Mouse (Mus musculus): ENCODE results near the gene Fat3. TPM values are rescaled to one million over a fixed set of nuclear protein-coding genes. Genes with fewer than 3 reads are reported as not detected.
A peak's percentile ranks its signal among the peaks of the same experiment; 100 is the strongest.

Fat3 gene
- polyA plus RNA-seq, 1 experiment from 2014 or later, result 10.2 TPM

DNA sequence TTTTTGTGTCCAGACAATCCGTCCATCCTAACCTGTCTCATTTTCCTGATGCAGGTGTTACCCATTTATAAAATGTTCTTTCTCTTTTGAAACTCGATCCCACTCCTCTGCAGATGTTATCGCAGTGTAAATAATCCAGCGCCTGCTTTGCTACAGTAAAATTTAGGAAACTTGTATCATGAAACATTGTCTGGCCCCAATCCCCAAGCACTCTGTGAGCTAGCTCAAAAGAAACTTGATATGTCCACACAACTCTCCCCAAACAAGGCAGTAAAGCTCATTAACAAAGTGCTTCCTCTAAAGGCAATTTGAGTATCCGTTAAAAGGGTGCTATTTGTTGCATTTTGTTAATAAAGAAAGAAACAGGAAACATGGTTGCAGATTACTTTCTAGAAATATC lies 393.2 kb downstream of the Fat3 start:
- Histone ChIP-seq H3K27ac (replicated peaks) (no peak overlapping the region), H3K4me1 (peaks cover 12% of the 10 kb centered on the region), H3K36me3 (no peaks in the 10 kb centered on the region), H3K4me2 (no peak overlapping the region), H3K9ac (replicated peaks) (no peak overlapping the region), H3K27me3 (replicated peaks) (no peaks in the 10 kb centered on the region), H3K4me3 (replicated peaks) (no peak overlapping the region), H3K9me3 (replicated peaks) (no peaks in the 10 kb centered on the region)
- WGBS, result 80% methylated on average over 5 of the region's 5 CpGs
- no peak for ATAC-seq (ENCODE audit: low FRiP score)

DNA sequence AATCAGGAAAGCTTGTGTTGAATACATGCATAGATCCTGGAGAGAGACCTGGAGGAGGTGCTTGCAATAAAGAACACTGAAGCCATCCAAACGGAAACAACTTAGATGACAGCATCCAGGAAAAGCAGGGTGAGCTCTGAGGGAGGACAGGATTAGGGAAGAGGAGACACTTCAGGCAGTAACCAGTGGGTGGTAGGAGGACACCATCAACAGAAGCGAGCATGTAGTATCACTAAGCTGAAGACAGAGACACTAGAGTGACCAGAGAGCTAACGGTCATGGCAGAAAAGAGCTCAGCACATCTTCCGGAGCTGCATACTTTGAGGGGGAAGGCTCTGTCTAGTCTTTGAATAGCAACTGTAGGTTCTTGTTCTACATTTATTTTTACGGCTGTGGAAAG lies 393.7 kb downstream of the Fat3 start:
- H3K27ac ChIP-seq (replicated peaks), result no peak overlapping the region
- no peaks in the 10 kb centered on the region for H3K27me3 ChIP-seq (replicated peaks)
- peaks cover 12% of the 10 kb centered on the region for H3K4me1 ChIP-seq
- no peak for ATAC-seq (ENCODE audit: low FRiP score)
- WGBS, result 63% methylated on average over 5 of the region's 5 CpGs
- H3K9me3 ChIP-seq (replicated peaks), result no peaks in the 10 kb centered on the region
- H3K4me2 ChIP-seq, result no peak overlapping the region
- no peak overlapping the region for H3K4me3 ChIP-seq (replicated peaks)
- H3K36me3 ChIP-seq, result no peaks in the 10 kb centered on the region
- H3K9ac ChIP-seq (replicated peaks), result no peak overlapping the region

DNA sequence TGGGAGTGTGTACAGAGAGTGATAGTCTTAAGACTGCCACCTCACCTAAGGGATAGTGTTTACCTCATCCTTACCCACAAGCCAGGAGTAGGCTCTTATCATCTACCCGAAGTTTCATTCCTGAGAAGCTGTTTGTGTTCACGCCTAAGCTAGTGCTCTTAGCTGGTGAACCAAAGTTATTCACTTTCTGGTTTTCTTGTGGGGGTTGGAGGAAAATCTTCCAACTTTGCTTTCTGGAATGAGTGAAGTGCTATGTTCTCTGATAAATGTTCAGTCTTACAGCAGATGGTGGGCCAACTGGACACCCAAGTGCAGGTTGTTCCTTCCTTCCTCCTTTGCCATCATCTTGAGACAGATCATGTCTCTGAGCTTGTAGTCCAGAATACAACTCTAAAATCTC lies 402.5 kb downstream of the Fat3 start:
- WGBS, result 96% methylated on average over 2 of the region's 2 CpGs
- ATAC-seq (ENCODE audit: low FRiP score), result no peak
- Histone ChIP-seq H3K27me3 (replicated peaks) (no peaks in the 10 kb centered on the region), H3K4me1 (no peaks in the 10 kb centered on the region), H3K4me2 (no peak overlapping the region), H3K4me3 (replicated peaks) (no peak overlapping the region), H3K36me3 (no peaks in the 10 kb centered on the region), H3K27ac (replicated peaks) (no peak overlapping the region), H3K9me3 (replicated peaks) (no peaks in the 10 kb centered on the region), H3K9ac (replicated peaks) (no peak overlapping the region)

DNA sequence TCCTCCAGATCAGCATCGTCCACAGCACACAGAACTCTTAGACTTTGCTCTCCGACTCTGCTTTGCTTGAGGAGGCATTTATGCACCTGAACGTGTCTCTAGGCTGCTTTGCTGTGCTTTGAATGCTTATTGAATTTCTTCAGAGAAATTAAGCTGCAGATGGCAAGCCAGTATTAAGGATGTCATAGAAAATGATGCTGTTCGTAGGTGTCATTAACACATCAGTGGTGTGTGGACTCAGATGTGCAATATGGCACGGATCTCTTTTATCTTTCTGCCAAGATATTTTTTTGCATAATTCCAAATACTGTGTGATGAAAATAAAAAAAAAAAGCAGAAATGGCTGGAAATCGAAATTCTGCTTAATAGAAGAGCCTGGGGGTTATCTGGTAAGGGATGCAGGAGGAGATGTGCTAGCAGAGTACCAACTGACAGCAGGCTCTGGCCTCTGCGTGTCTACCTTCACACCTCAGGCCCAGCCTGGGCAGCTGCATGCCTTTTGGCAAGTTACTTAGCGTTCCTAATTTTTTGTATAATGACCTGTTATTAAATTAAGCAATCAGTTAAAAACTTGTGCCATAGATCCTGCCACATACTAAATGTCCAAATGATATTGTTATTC lies 407.9 kb downstream of the Fat3 start:
- Histone ChIP-seq H3K4me3 (replicated peaks) (no peak overlapping the region), H3K9me3 (replicated peaks) (no peaks in the 10 kb centered on the region), H3K4me2 (no peak overlapping the region), H3K36me3 (no peaks in the 10 kb centered on the region), H3K27me3 (replicated peaks) (no peaks in the 10 kb centered on the region), H3K9ac (replicated peaks) (no peak overlapping the region), H3K4me1 (peaks cover 12% of the 10 kb centered on the region), H3K27ac (replicated peaks) (no peak overlapping the region)
- 54% methylated on average over 8 of the region's 8 CpGs for WGBS
- peak; percentile 39; the same call in 1 of the 2 replicates for ATAC-seq (ENCODE audit: low FRiP score)

DNA sequence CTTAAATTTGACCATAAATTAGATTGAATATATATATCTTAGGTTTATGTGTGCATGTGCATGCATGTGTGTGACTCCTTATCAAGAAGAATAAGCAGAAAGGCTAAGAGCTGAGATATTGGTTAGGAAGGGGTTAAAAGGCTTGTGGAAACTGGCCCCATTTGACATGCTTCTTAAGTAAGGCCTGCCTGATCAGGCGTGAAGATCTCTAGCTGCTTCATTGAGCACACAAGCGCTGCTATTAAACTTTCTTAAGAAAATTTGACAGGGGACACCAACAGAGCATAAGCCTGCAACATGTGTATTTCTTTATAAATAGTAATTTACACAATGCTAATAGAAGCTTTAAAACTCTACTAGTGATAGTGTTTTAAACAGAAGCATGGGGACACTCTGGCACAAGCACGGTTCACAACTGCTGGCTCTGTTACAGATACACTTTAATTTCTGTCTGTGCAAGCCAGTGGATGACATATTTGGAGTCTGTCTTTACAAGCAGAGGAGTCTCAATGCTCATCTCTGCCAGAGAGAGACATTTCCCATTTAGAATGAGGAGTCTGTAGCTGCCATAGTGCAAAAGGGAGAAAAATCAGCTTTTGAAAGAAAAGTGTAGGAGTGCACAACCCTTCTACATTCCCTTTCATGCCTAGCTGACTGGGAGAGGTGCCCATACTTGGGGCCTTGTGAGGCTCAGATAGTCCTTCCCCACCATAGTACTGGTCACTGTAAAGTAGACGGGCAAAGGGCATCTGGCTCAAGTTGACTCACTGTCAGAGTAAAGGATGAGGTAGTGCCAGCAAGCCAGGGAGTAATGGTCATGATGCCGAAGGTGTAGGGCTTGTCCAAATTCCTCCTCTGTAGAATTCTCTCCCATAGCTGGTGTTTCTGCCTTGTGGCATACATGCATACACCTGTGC lies 408.8 kb downstream of the Fat3 start:
- Histone ChIP-seq H3K4me2 (no peak overlapping the region), H3K27me3 (replicated peaks) (no peaks in the 10 kb centered on the region), H3K9me3 (replicated peaks) (no peaks in the 10 kb centered on the region), H3K4me3 (replicated peaks) (no peak overlapping the region), H3K4me1 (peaks cover 12% of the 10 kb centered on the region), H3K27ac (replicated peaks) (no peak overlapping the region), H3K36me3 (no peaks in the 10 kb centered on the region), H3K9ac (replicated peaks) (no peak overlapping the region)
- 24% methylated on average over 5 of the region's 5 CpGs for WGBS
- no peak; the same call in 1 of the 2 replicates for ATAC-seq (ENCODE audit: low FRiP score)

DNA sequence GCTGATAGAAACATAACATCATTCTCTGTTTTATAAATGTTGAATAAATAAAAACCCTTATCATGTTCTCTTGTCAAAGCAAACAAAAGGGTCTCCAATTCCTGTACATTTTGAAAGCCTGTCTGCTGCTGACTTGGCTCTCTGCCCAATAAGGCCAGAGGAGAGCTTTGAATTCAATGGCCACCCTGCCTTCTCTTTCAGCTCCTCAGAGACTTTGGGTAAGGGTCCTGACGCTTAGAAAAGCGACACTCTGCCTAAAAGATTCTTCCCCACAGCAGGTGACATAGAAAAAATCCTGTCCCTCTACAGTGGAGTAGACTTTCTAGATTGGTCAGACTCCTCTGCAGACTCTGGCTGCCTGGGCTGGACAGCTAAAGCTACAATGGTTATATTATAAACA lies 421.8 kb downstream of the Fat3 start:
- no peak for ATAC-seq (ENCODE audit: low FRiP score)

DNA sequence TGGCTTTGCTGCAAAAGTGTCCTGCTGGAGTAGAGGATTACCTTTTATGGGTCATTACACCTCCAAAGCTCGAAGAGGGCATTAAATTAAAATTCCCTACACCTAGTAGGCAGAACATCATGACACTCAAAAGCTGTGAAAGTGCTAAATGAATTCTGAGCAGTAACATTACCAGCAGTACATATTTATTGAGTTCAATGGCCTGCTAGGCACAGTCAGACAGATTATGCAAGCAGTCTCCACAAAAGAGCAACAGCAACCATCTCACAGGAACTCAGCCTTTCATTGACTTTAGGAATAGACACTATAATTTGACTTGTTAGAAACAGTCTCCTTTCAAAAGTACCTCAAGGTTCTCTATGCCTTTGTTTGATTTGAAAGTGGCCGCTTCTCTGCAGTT lies 426.4 kb downstream of the Fat3 start:
- Histone ChIP-seq H3K27me3 (replicated peaks) (no peaks in the 10 kb centered on the region), H3K4me3 (replicated peaks) (no peak overlapping the region), H3K4me2 (no peak overlapping the region), H3K36me3 (no peaks in the 10 kb centered on the region), H3K4me1 (peaks cover 5% of the 10 kb centered on the region; the same call in 1 of the 2 replicates), H3K27ac (replicated peaks) (0 out of 2 replicates have a peak overlapping the region, but pooled peaks have one; percentile 1), H3K9ac (replicated peaks) (no peak overlapping the region), H3K9me3 (replicated peaks) (no peaks in the 10 kb centered on the region)
- WGBS, result 20% methylated on average over 2 of the region's 2 CpGs
- ATAC-seq (ENCODE audit: low FRiP score), result no peak

More for the DNA sequence above, 421.8 kb downstream of the Fat3 start:
- Histone ChIP-seq H3K27ac (replicated peaks) (no peak overlapping the region), H3K9me3 (replicated peaks) (no peaks in the 10 kb centered on the region), H3K4me3 (replicated peaks) (no peak overlapping the region), H3K36me3 (no peaks in the 10 kb centered on the region), H3K9ac (replicated peaks) (no peak overlapping the region), H3K27me3 (replicated peaks) (no peaks in the 10 kb centered on the region), H3K4me2 (no peak overlapping the region), H3K4me1 (peaks cover 8% of the 10 kb centered on the region; the same call in 1 of the 2 replicates)
- 26% methylated on average over 2 of the region's 2 CpGs for WGBS

DNA sequence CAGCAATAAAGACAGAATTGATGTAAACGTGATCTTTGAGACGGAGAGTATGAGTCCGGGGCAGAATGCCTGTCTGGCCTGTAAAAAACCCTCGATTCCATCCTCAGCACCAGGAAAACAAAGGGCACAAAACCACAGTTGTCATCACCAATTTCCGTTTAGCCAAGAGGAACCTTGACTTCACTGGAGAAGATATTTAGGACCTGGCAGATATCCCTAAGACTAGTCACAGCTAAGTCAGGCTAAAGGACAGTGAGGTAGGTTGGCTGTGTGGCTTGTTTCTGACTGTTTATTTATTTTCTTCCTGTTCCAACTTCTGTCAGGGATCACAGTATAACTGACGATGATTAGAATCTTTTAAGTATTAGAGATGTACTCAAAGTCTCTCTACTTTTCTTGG lies 427.0 kb downstream of the Fat3 start:
- Histone ChIP-seq H3K4me1 (no peaks in the 10 kb centered on the region), H3K27ac (replicated peaks) (0 out of 2 replicates have a peak overlapping the region, but pooled peaks have one; percentile 1), H3K27me3 (replicated peaks) (no peaks in the 10 kb centered on the region), H3K36me3 (no peaks in the 10 kb centered on the region), H3K9ac (replicated peaks) (no peak overlapping the region), H3K9me3 (replicated peaks) (no peaks in the 10 kb centered on the region), H3K4me3 (replicated peaks) (no peak overlapping the region), H3K4me2 (no peak overlapping the region)
- WGBS, result 29% methylated on average over 6 of the region's 6 CpGs
- ATAC-seq (ENCODE audit: low FRiP score), result no peak

DNA sequence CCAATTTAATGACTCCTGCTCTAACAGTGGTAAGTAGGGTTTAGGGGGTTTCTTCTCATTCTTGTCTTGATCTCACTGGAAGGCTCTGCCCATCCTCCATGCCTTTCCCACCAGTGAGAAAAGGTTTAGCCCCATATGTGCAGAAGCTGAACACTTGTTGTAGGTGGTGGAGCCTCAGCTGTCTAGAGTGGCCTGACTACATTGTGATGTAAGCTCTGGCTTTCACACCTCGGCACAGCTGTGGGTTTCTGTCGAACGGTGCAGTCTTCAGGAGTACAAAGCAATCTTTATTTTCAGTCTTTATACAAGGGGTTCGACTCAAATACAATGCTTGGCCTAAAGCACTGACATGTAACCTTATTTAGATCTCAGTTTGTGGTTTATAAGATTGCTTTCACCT lies 437.6 kb downstream of the Fat3 start:
- no peak for ATAC-seq (ENCODE audit: low FRiP score)
- Histone ChIP-seq H3K27ac (replicated peaks) (no peak overlapping the region), H3K27me3 (replicated peaks) (no peaks in the 10 kb centered on the region), H3K4me1 (no peaks in the 10 kb centered on the region), H3K4me3 (replicated peaks) (no peak overlapping the region), H3K9me3 (replicated peaks) (no peaks in the 10 kb centered on the region), H3K36me3 (no peaks in the 10 kb centered on the region), H3K9ac (replicated peaks) (no peak overlapping the region), H3K4me2 (no peak overlapping the region)
- WGBS, result 56% methylated on average over 4 of the region's 4 CpGs

DNA sequence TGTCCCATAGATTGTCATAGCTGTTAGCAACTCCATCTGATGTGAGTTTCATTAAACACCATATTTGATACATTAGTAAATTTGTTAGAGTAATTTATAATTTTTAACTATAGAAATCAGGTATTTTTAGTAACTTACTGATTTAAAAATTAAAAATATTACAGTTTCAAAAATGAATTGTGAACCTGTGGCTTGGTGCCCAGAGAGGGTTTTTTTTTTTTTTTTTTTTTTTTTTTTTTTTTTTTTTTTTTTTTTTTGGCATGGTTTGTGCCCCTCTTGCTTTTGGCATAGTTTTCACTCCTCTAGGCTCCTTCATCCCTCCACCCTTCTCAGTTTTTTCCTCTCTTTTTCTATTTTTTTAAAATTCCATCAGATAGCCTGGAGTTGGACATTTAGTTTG lies 438.6 kb downstream of the Fat3 start:
- H3K36me3 ChIP-seq, result no peaks in the 10 kb centered on the region
- H3K9me3 ChIP-seq (replicated peaks), result no peaks in the 10 kb centered on the region
- H3K4me1 ChIP-seq, result no peaks in the 10 kb centered on the region
- no peaks in the 10 kb centered on the region for H3K27me3 ChIP-seq (replicated peaks)
- no peak overlapping the region for H3K27ac ChIP-seq (replicated peaks)
- H3K9ac ChIP-seq (replicated peaks), result no peak overlapping the region
- no peak overlapping the region for H3K4me2 ChIP-seq
- H3K4me3 ChIP-seq (replicated peaks), result no peak overlapping the region
- ATAC-seq (ENCODE audit: low FRiP score), result no peak

DNA sequence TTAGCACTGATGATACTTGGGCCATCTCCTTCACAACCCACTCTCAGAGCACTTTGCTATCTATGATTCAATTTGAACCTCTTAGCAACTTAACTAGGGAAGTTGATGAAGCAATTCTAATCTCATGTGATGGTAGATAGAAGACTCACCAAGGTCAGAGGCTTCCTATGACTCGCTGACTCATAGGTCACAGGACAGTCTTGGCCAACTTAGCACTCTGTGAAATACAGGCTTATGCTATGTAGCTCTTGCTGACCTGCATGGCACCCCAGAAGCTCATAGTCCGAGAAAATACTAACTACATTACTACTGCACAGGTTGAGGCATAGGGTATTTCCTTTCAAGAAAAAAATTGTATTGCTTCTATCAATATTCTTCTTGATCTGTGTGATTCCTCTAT lies 454.4 kb downstream of the Fat3 start:
- H3K4me1 ChIP-seq, result no peaks in the 10 kb centered on the region
- 94% methylated on average over 2 of the region's 2 CpGs for WGBS

DNA sequence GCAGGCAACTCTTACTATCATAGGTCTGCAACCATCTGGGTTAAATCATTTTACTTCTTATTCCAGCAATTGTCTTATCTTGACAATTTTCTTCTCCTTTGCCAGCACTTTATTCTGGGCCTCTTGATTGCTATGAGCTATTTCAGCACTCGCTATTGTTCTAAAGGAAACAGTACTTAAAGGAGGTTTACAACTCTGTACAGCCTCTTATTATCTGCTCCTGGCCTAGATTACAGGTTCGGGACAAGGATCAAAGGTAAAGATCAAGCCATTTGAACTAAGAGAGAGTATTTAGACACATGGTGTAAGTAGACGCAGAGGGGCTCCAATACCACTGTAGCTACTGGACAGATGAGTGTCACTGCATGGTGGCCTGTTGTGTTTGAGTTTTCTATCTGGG lies 463.7 kb downstream of the Fat3 start:
- Histone ChIP-seq H3K27me3 (replicated peaks) (no peaks in the 10 kb centered on the region), H3K4me3 (replicated peaks) (no peak overlapping the region), H3K4me2 (no peak overlapping the region), H3K9ac (replicated peaks) (no peak overlapping the region), H3K27ac (replicated peaks) (no peak overlapping the region), H3K4me1 (no peaks in the 10 kb centered on the region), H3K9me3 (replicated peaks) (no peaks in the 10 kb centered on the region), H3K36me3 (no peaks in the 10 kb centered on the region)
- no peak for ATAC-seq (ENCODE audit: low FRiP score)
- WGBS, result 34% methylated on average over 3 of the region's 3 CpGs

More for the DNA sequence above, 454.4 kb downstream of the Fat3 start:
- no peak overlapping the region for H3K4me3 ChIP-seq (replicated peaks)
- H3K9me3 ChIP-seq (replicated peaks), result no peaks in the 10 kb centered on the region
- no peak overlapping the region for H3K9ac ChIP-seq (replicated peaks)
- no peaks in the 10 kb centered on the region for H3K36me3 ChIP-seq
- no peak for ATAC-seq (ENCODE audit: low FRiP score)
- no peaks in the 10 kb centered on the region for H3K27me3 ChIP-seq (replicated peaks)
- no peak overlapping the region for H3K4me2 ChIP-seq
- no peak overlapping the region for H3K27ac ChIP-seq (replicated peaks)

Measured in neural tube, embryonic 15.5 days (tissue).